Mouse (Mus musculus): ENCODE results near the gene Pdia2. TPM values are rescaled to one million over a fixed set of nuclear protein-coding genes. Genes with fewer than 3 reads are reported as not detected.
"Not testable (repeated sequence)": the region's sequence is repeated elsewhere in the genome, so short reads cannot be mapped to it uniquely, and the experiment has no call there.

Gene Pdia2
- polyA plus RNA-seq, 1 experiment: 0.33 TPM

GRCm38 (mm10) chr17:26178611-26179010 is 20.3 kb downstream of the Pdia2 start:
- no peak for TF ChIP-seq POLR2A (IDR thresholded peaks at IDR 0.05; ENCODE audit: extremely low read depth, insufficient read depth, low read length)
- no peak for TF ChIP-seq CTCF (IDR thresholded peaks at IDR 0.05; ENCODE audit: extremely low read depth, insufficient read depth, low read length)
- Histone ChIP-seq H3K27ac (ENCODE audit: insufficient read depth, low read length) (no peak overlapping the region), H3K4me1 (ENCODE audit: control insufficient read depth, insufficient read depth, low read length) (peaks cover 5% of the 10 kb centered on the region), H3K4me3 (ENCODE audit: insufficient read depth, low read length) (no peak overlapping the region)

- H3K4me3 ChIP-seq (ENCODE audit: insufficient read depth, low read length); H3K27ac ChIP-seq (ENCODE audit: insufficient read depth, low read length); H3K4me1 ChIP-seq (ENCODE audit: control insufficient read depth, insufficient read depth, low read length): not testable (repeated sequence)
Observed at GRCm38 (mm10) chr17:26175248-26175647, 23.6 kb downstream of the Pdia2 start.

GRCm38 (mm10) chr17:26168039-26168438 is 30.8 kb downstream of the Pdia2 start:
- H3K27ac ChIP-seq (ENCODE audit: insufficient read depth, low read length): no peak overlapping the region
- TF ChIP-seq CTCF (IDR thresholded peaks at IDR 0.05; ENCODE audit: extremely low read depth, insufficient read depth, low read length) (no peak), POLR2A (IDR thresholded peaks at IDR 0.05; ENCODE audit: extremely low read depth, insufficient read depth, low read length) (no peak)
- peaks cover 5% of the 10 kb centered on the region; the same call in 1 of the 2 replicates for H3K4me1 ChIP-seq (ENCODE audit: control insufficient read depth, insufficient read depth, low read length)
- no peak overlapping the region for H3K4me3 ChIP-seq (ENCODE audit: insufficient read depth, low read length)

- Histone ChIP-seq H3K4me3 (ENCODE audit: insufficient read depth, low read length) (no peak overlapping the region), H3K27ac (ENCODE audit: insufficient read depth, low read length) (no peak overlapping the region), H3K4me1 (ENCODE audit: control insufficient read depth, insufficient read depth, low read length) (peaks cover 7% of the 10 kb centered on the region)
- TF ChIP-seq CTCF (IDR thresholded peaks at IDR 0.05; ENCODE audit: extremely low read depth, insufficient read depth, low read length) (no peak), POLR2A (IDR thresholded peaks at IDR 0.05; ENCODE audit: extremely low read depth, insufficient read depth, low read length) (no peak)
Observed at GRCm38 (mm10) chr17:26162736-26163135, 36.2 kb downstream of the Pdia2 start.

- Histone ChIP-seq H3K27ac (ENCODE audit: insufficient read depth, low read length) (no peak overlapping the region), H3K4me1 (ENCODE audit: control insufficient read depth, insufficient read depth, low read length) (no peaks in the 10 kb centered on the region), H3K4me3 (ENCODE audit: insufficient read depth, low read length) (no peak overlapping the region)
- TF ChIP-seq CTCF (IDR thresholded peaks at IDR 0.05; ENCODE audit: extremely low read depth, insufficient read depth, low read length) (no peak), POLR2A (IDR thresholded peaks at IDR 0.05; ENCODE audit: extremely low read depth, insufficient read depth, low read length) (no peak)
Observed at GRCm38 (mm10) chr17:26151886-26152630, 46.8 kb downstream of the Pdia2 start.

GRCm38 (mm10) chr17:26149056-26149455 is 49.8 kb downstream of the Pdia2 start:
- TF ChIP-seq POLR2A (IDR thresholded peaks at IDR 0.05; ENCODE audit: extremely low read depth, insufficient read depth, low read length): no peak
- TF ChIP-seq CTCF (IDR thresholded peaks at IDR 0.05; ENCODE audit: extremely low read depth, insufficient read depth, low read length): no peak
- H3K4me1 ChIP-seq (ENCODE audit: control insufficient read depth, insufficient read depth, low read length): no peaks in the 10 kb centered on the region
- no peak overlapping the region for H3K4me3 ChIP-seq (ENCODE audit: insufficient read depth, low read length)
- H3K27ac ChIP-seq (ENCODE audit: insufficient read depth, low read length): no peak overlapping the region

Other genes starting within 250 kb of the Pdia2 start
- gene A930017K11Rik, start 246.5 kb downstream of the Pdia2 start, polyA plus RNA-seq (2012; rRNA removed): 0.79 and 0.92 TPM in 2 replicates
- 45.8 and 48.0 TPM in 2 replicates for gene Capn15, start 213.3 kb downstream of the Pdia2 start, polyA plus RNA-seq (2012; rRNA removed)
- 88.5 and 94.2 TPM in 2 replicates for gene Rab11fip3, start 129.5 kb downstream of the Pdia2 start, polyA plus RNA-seq (2012; rRNA removed)
- 43.5 and 49.8 TPM in 2 replicates for gene Decr2, start 108.8 kb downstream of the Pdia2 start, polyA plus RNA-seq (2012; rRNA removed)
- 11.5 and 11.8 TPM in 2 replicates for gene Nme4, start 103.5 kb downstream of the Pdia2 start, polyA plus RNA-seq (2012; rRNA removed)
- gene Tmem8, start 85.8 kb downstream of the Pdia2 start, polyA plus RNA-seq (2012; rRNA removed): 27.4 and 31.6 TPM in 2 replicates
- 96.3 and 101 TPM in 2 replicates for gene Mrpl28, start 75.6 kb downstream of the Pdia2 start, polyA plus RNA-seq (2012; rRNA removed)
- gene Axin1, start 60.4 kb downstream of the Pdia2 start, polyA plus RNA-seq (2012; rRNA removed): 15.4 and 16.0 TPM in 2 replicates
- gene Rgs11, start 3.9 kb upstream of the Pdia2 start, polyA plus RNA-seq (2012; rRNA removed): 90.4 and 99.2 TPM in 2 replicates
- 163 and 175 TPM in 2 replicates for gene Arhgdig, start 8.7 kb upstream of the Pdia2 start, polyA plus RNA-seq (2012; rRNA removed)
- gene Fam234a, start 45.2 kb upstream of the Pdia2 start, polyA plus RNA-seq (2012; rRNA removed): 22.2 and 24.3 TPM in 2 replicates
- 64.8 and 68.3 TPM in 2 replicates for gene Luc7l, start 53.8 kb upstream of the Pdia2 start, polyA plus RNA-seq (2012; rRNA removed)
- 53.4 and 56.8 TPM in 2 replicates for gene Neurl1b, start 215.7 kb upstream of the Pdia2 start, polyA plus RNA-seq (2012; rRNA removed)

Data from cortical plate, adult 2 months (tissue).